9 mouse cellular contexts compared by ENCODE assay signal in genomic region chr5:32138446-32139195, GRCm38 (mm10). TPM values are rescaled to one million over a fixed set of nuclear protein-coding genes. Genes with fewer than 3 reads are reported as not detected.
DNase-seq lines count a peak whose midpoint lies in the region; ATAC-seq lines count a peak whose summit lies in the region.
"Had no signal": no experiment of that assay in that cellular context is flagged by ENCODE, and none has a peak within 500 bp of the region (broad histone marks: within the 10 kb centered on the region; RNA-seq: fewer than 3 reads in every experiment).

No protein-coding gene starts in this region.

- H3K4me3 ChIP-seq in kidney, embryonic 15.5 days (replicated peaks): peak overlapping the region; percentile 70

- ATAC-seq in kidney, embryonic 15.5 days (replicated peaks; ENCODE audit: low FRiP score): no peak
- ATAC-seq in frontal cortex, adult (ENCODE audit: low TSS enrichment): no peak
- ATAC-seq: Patski had no signal

- no peaks in the 10 kb centered on the region for H3K27me3 ChIP-seq in kidney, embryonic 15.5 days
- H3K27me3 ChIP-seq: Patski had no signal

- peak overlapping the region; percentile 97 for H3K27ac ChIP-seq in kidney, embryonic 15.5 days

- peak overlapping the region; percentile 91 for H3K4me2 ChIP-seq in kidney, embryonic 15.5 days

- peak; percentile 37 for DNase-seq in kidney, adult 18-20 months
- no peak for DNase-seq in kidney, adult 11 months
- peak; percentile 52 for DNase-seq in gastrocnemius, postnatal 25 days
- peak; percentile 76 for DNase-seq in lung, postnatal 36 days
- no peak for DNase-seq in thymus, postnatal 36 days
- no peak for DNase-seq in thymus, postnatal 14 days

- H3K4me1 ChIP-seq in kidney, embryonic 15.5 days: peaks cover 71% of the 10 kb centered on the region

- H3K9me3 ChIP-seq in kidney, embryonic 15.5 days (replicated peaks): no peaks in the 10 kb centered on the region

- 47% methylated on average over 10 of the region's 10 CpGs for WGBS in kidney, embryonic 15.5 days

- H3K36me3 ChIP-seq in kidney, embryonic 15.5 days: 0 out of 2 replicates have a peak, but pooled peaks cover 3% of the 10 kb centered on the region

- H3K9ac ChIP-seq in kidney, embryonic 15.5 days: peak overlapping the region; percentile 67

RNA-seq across cellular contexts. Expression of gene Fosl2, which starts 3.0 kb away (rescaled TPM):
- 10 to 100 TPM in 1 of 2 experiments, 1 to 10 TPM in 1; 9.9 to 12.4 TPM for total RNA-seq in gastrocnemius, postnatal 25 days (2021)
- polyA plus RNA-seq in kidney, embryonic 15.5 days (2015; fragmentation: Nextera tagmentation; extraction: Ambion mirVana): 5.4 and 6.2 TPM in 2 replicates

Comparison
In these comparisons a context has a peak if more than half of its experiments do, and no peak if none do; other contexts are left out.
1. DNase-seq: peak in kidney, adult 18-20 months (single experiment), gastrocnemius, postnatal 25 days (single experiment) and lung, postnatal 36 days (single experiment); none in kidney, adult 11 months (single experiment), thymus, postnatal 36 days (0 of 2) and thymus, postnatal 14 days (single experiment).